Mouse (Mus musculus): ENCODE data around the gene Drg1.
"Not testable (repeated sequence)": the region's sequence is repeated elsewhere in the genome, so short reads cannot be mapped to it uniquely, and the experiment has no call there.

The Drg1 gene

DNA sequence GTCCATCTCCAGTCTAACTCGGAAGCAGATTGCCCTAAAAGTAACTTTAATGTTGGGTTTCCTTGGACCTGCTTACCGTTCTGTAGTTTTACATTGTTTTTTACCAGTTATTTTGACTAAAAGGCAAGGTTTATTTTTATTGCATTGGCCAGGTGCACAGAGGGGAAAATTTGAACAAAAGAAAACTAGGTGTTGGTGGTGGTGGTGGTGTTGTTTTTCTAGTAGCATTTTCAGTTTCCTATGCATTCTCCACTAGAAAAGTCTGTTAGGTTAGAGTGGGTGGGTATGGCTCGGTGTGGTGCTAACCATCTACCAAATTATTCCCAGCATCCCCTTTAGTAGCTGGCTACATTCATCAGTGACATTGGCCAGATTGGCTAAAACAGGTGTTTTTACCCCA, 59.4 kb downstream of the Drg1 start:
- DNase-seq: no peak

GRCm38 (mm10) chr11:3205207-3205606, 61.0 kb downstream of the Drg1 start:
- no peak for DNase-seq

DNA sequence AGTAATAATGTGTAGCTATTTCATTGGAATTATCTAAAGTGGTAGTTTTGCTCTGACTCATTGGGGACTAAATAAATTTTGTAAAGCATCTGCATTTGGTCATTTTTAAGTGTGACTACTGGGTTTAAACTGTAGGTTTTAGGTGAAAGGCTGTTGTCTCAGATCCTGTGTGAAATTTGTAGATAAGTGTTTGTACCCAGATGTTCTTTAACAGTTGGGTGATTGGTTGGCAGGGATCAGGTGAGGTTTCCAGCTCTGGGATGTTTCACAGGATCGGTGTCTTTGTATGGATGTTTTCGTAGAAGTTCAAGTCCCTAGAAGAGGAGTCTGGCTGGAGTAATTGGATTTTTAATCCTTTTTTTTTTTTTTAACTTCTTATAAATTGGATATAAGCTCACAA, 62.4 kb downstream of the Drg1 start:
- no peak for DNase-seq

DNA sequence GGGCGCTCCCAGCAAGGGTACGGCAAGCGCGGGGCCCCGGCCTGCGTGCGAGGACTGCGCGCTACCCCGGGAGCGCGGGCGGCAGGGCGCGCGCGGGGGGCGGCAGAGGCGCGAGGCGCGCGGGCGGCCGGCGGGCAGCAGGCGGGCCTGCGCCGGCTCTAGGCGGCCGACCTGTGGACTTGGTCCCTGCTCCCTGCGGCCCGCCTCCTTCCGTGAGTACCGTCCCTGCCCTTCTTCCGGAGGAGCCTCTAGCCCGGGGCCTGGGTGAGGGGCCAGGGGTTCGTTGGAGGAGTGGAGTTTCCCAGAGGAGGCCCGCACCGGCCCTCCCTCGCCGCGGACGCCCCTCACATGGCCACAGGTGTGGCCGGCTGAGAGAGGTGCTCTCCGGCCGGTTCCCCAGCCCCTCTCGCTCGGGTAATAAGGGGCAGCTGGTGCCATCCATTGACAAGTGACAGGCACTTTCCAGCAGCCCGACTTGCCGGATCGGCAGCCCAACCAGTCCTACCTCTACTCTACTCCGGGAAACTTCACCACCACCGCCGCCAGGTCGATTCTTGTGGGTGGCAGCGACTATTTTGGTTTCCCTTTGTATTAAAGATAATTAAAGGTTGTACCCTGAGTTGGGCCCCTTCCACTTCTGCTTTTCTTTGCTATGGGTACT, 63.3 kb downstream of the Drg1 start:
- peak; percentile 79 for DNase-seq

GRCm38 (mm10) chr11:3202231-3202701, 63.9 kb downstream of the Drg1 start, which contains the start of gene Eif4enif1:
TSS of gene Eif4enif1 (plus strand) at chr11:3202392.
- peak; percentile 93 for DNase-seq

DNA sequence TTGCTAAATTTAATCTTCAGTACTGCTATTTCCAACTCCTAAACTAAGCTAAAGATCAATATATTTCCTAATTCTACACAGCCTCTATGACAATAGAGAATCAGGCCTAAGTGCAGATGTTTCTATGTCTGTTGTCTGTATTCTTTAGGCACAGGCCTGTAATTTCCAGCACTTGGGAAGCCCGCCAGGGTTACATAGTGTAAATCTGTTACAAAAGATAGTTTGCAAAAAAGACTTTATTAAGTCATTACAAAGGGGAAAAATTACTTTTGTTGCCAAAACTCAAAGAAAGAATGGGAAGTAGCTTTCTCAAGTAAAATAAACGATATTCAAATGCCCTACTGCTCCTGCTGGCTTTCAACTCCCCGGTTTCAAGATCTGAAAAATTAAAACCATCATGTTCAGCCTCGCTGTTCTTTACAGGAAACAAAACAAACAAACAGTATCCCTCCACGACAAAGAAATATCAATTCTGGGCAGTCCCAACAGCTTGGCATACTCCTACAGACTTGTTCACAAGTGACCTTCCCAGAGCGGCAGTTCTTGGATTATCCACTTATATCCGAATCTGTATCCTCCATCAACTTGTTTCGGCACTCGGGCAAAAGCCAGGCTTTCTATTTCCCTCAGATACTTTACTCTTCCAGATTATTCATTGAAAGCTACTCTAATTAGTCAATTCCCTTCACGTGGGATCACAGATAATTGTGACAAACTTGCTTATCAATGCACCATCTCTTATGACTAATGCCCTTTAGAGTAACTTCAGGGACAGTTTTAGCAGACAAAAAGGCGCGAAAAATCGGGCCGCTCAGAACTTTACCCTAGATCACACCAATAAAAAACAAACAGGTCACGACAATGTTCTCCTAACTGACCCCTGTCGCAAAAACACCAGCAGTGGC, 64.6 kb downstream of the Drg1 start:
- DNase-seq: peak; percentile 6

DNA sequence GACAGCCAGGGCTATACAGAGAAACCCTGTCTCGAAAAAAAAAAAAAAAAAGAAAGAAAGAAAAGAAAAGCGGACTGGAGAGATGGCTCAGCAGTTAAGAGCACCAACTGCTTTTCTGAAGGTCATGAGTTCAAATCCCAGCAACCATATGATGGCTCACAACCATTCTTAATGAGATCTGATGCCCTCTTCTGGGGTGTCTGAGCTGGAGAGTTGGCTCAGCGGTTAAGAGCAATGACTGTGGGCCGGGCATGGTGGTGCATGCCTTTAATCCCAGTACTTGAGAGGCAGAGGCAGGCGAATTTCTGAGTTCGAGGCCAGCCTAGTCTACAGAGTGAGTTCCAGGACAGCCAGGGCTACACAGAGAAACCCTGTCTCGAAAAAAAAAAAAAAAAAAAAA, 65.6 kb downstream of the Drg1 start:
- DNase-seq: not testable (repeated sequence)

DNA sequence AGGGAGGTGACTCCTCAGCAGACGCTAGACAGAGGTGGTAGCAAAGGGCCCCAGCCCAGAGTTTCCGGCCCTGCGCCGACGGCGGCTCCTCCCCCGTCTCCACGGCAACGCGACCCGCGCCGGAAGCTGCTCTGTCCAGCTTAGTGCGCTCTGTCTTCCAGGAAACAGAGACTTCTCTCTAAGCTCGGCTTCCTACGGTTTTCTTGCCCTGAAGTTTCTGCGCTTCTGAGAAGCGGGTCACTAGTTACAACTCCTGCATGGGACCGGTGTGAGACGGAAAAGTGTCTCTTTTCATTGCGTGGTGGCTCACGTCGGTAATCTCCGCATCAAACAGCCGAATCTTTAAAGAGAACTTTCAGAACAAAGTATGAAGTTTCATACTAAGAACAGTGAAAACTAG, 72.9 kb downstream of the Drg1 start, which contains the start of gene Sfi1:
Gene Sfi1 (minus strand): TSS at position 101 of the 400 bp plus-strand sequence.
- no peak for DNase-seq

DNA sequence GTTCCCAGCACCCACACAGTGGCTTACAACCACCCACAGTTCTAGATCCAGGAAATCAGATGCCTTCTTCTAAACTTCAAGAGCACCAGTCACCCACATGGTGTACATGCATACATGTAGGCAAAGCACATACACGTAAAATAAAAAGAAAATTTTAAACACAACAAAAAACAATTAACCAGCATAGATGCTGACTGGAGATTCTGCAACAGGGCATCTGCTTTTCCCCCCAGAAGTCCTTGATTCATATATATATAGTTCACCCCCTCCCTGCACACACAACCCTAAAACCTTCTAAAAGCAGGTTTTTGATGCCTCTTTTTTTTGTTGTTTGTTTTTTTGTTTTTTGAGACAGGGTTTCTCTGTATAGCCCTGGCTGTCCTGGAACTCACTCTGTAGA, 83.5 kb downstream of the Drg1 start:
- peak; percentile 9 for DNase-seq

DNA sequence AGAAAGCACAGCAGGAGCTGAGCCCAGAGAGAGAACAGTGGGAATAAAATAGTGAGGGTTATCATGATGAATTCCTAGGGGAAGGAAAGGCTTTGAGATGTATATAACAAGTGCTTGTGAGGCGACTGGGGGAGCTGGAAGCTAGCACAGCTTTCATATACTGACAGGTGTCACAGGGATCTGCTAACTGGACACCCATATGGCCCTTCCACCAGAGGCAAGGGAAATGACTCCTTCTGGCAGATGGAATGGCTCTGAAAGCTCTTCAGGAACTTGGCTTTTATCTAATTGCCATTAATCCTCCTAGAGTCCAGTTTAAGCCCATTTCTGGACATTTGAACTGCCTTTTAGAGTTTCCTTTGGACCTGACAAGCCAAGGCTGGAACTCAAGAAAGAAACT, 84.2 kb downstream of the Drg1 start:
- not testable (repeated sequence) for DNase-seq

DNA sequence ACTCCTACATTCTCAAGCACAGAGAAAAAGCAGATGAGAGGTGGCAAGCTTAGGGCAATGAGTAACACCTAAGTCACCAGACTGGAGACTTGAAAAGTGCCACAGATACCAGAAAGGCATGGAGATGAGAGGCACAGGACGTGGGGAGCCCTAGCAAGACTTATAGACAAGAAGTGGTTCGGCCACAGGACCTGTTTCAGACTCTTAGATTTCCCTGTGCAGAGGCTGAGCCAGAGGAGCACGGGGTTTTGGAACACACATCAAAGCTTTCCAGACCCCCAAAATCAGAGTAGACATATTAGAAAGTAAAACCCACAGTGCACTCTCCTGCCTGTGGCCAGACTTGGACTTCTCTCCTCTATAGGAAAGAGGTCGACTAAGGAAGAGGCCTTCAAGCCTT, 85.0 kb downstream of the Drg1 start:
- peak; percentile 78 for DNase-seq

DNA sequence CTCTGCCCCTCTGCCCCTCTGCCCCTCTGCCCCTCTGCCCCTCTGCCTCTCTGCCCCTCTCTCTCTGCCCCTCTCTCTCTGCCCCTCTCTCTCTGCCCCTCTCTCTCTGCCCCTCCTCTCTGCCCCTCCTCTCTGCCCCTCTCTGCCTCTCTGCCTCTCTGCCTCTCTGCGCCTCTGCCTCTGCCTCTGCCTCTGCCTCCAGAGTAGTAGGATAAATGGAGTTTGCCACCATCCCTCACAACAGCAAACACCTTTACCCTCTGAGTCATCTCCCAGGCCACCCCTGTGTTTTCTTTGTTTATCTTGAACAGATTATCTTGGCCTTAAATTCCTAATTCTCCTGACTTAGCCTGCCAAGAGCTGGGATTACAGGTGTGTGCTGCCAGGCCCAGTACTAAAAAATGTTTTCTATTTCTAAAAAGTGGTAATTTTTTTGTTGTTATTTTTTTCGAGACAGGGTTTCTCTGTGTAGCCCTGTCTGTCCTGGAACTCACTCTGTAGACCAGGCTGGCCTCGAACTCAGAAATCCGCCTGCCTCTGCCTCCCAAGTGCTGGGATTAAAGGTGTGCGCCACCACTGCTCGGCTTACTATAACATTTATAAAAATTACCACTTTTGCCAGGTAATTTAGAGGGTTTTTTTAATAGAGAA, 85.6 kb downstream of the Drg1 start:
- not testable (repeated sequence) for DNase-seq

DNA sequence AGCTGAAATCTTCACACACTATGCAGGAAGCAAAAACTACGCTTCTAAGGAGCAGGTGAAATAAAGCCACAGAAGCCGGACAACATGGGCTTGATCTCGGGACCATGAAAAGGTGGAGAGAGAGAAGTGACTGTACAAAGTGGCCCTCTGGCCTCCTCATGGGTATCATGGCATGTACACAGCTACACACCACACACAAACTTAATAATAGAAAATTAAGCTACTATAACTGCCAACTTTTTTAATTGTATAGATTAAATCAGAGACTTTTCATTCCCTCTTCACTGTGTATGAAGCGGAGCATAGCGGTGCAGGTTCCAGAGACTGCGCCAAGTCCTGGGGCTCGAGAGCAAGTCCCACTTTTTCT, 86.5 kb downstream of the Drg1 start:
- DNase-seq: peak; percentile 22

GRCm38 (mm10) chr11:3178968-3179725, 87.1 kb downstream of the Drg1 start:
- DNase-seq: peak; percentile 47

- peak; percentile 79 for DNase-seq
Measured at GRCm38 (mm10) chr11:3173425-3174318, 92.5 kb downstream of the Drg1 start.

- DNase-seq: not testable (repeated sequence)
Measured at GRCm38 (mm10) chr11:3172526-3172925, 93.7 kb downstream of the Drg1 start.

DNA sequence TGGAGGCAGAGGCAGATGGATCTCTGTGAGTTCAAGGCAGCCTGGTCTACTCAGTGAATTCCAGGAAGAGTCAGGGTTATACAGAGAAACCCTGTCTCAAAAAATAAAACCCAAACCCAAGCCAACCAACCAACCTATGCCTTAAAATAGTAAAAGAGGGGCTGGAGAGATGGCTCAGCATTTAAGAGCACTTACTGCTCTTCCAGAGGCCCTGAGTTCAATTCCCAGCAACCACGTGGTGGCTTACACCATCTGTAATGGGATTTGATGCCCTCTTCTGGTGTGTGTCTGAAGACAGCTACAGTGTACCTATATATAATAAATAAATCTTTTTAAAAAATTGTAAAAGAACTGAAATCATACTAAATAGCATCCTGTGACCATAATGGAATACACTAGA, 94.3 kb downstream of the Drg1 start:
- DNase-seq: peak; percentile 72

DNA sequence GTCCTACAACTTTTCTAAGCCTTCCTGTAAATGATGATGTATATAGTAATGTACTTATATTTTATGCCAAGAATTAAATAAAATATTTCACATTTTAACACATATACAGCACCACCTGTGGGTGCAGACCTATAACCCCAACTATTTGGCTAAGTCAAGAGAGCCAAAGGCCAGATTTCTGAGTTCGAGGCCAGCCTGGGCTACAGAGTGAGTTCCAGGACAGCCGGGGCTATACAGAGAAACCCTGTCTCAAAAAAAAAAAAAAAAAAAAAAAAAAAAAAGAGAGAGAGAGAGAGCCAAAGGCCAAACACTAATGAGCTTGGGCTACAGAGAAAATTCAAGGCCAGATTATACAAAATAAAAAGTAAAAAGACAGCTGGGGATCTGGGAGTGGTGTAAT, 97.2 kb downstream of the Drg1 start:
- peak; percentile 43 for DNase-seq

GRCm38 (mm10) chr11:3167571-3168001, 98.6 kb downstream of the Drg1 start:
- peak; percentile 64 for DNase-seq

DNA sequence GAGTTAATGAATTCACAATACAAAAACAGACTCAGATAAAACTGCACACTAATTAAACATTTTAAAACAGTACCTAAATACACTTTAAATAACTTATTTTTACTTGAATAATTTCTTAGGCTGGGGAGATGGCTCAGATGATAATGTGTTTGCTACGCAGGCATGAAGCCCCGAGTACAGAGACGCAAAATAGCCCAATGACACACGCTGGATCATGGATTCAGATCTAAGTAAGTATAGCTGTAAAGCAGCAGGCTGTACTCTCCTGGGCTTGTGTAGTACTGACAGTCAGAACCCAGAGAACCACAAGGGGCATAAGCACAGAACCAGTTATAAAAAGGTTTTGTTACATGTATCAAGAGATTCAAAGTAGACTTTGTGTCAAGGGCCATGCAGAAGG, 99.1 kb downstream of the Drg1 start:
- DNase-seq: peak; percentile 11

- DNase-seq: not testable (repeated sequence)
Measured at GRCm38 (mm10) chr11:3166321-3166720, 99.9 kb downstream of the Drg1 start.

Data from kidney, postnatal 14 days (tissue).